Mouse (Mus musculus) right cerebral cortex, postnatal 4 days (tissue): ENCODE results near the gene Ncoa6.
A peak's percentile ranks its signal among the peaks of the same experiment; 100 is the strongest.

Experiments used
- DNase-seq: peaks from one replicate; pipeline ENCODE4 v3.0.0-alpha.2; 2022

Ncoa6 gene

GRCm38 (mm10) chr2:155357686-155358399, 115.9 kb downstream of the Ncoa6 start:
- peak; percentile 6 for DNase-seq

DNA sequence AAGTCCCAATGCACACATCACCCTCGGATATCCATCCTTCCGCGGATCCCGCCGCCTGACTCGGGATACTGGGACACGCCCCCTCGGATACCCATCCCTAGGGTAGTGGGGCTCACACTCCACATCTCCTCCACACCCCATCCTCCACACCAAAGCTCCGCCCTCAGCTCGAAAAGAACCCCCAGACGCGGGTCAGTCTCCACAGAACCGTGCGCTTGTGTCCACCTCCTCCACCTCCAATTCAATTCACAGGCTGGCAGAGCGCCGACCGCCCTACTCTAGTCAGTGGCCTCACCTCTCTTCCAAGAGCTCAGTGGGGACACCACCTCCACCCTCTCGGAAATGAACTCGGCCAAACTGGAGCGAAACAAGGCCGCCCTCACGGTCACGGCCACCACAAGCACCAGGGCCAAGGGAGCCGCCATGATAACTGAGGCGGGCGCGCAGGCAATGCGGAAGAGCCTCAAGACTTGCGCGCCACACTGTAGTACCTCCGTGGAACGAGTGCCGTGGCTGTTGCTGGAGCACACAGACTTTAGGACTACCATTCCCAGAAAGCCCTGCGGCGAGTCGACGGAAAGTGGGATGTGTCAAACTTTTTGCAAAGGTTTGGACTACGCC, 116.6 kb downstream of the Ncoa6 start, which contains the start of gene Pigu:
Gene Pigu (minus strand): TSS at position 460 of the 621 bp plus-strand sequence.
- DNase-seq = peak; percentile 86

DNA sequence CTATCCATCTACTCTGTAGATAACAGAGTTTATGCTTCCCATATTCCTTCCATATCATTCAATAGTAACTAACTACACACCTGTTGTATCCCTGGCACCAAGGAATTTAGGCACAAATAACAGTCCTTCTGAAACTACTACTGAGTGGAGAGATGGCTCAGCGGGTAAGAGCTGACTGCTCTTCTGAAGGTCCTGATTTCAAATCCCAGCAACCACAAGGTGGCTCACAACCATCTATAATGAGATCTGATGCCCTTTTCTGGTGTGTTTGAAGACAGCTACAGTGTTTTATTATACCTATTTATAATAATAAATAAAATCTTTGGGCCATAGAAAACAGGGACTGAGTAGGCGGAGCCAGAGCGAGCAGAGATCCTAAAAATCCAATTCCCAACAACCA, 119.3 kb downstream of the Ncoa6 start:
- DNase-seq = no peak

- DNase-seq = no peak
These were observed 127.0 kb downstream of the Ncoa6 start for GRCm38 (mm10) chr2:155346670-155347069.
